Mouse (Mus musculus): ENCODE results near the gene Esrrb. TPM values are rescaled to one million over a fixed set of nuclear protein-coding genes. Genes with fewer than 3 reads are reported as not detected.

Esrrb gene
- total RNA-seq, 1 experiment: 120 TPM

GRCm38 (mm10) chr12:86562705-86563104 lies 201.8 kb downstream of the Esrrb start:
- TF ChIP-seq HCFC1 (IDR thresholded peaks at IDR 0.05; ENCODE audit: borderline replicate concordance, insufficient read depth, low read length) (no peak), ZC3H11A (IDR thresholded peaks at IDR 0.05; ENCODE audit: borderline replicate concordance, low read depth, low read length) (no peak), ZNF384 (IDR thresholded peaks at IDR 0.05; ENCODE audit: low read depth, low read length) (no peak), MAFK (IDR thresholded peaks at IDR 0.05; ENCODE audit: insufficient read depth, low read depth, low read length) (no peak), CHD2 (IDR thresholded peaks at IDR 0.05; ENCODE audit: low read depth, low read length) (no peak)
- in situ Hi-C loops (cut with MboI; ENCODE audit: low sequenced_read_pairs in 2 of 2, unreplicated experiment in 2 of 2): no loop called here
- peaks cover 0 to 2% of the 10 kb centered on the region in 2 experiments; a peak in 1 of 4 replicates for H3K4me1 ChIP-seq (ENCODE audit: control insufficient read depth in 2 of 2, insufficient read depth in 2 of 2, low read length in 2 of 2, poor library complexity in 1 of 2)
- H3K36me3 ChIP-seq (ENCODE audit: control insufficient read depth, insufficient read depth, low read length, poor library complexity, severe bottlenecking): no peaks in the 10 kb centered on the region
- DNase-seq (ENCODE audit: low read depth, low spot score): no peak
- H3K4me3 ChIP-seq (ENCODE audit: insufficient read depth in 1 of 2, low read depth in 1 of 2, low read length in 2 of 2, poor library complexity in 1 of 2, severe bottlenecking in 1 of 2): no peak overlapping the region
- no peaks in the 10 kb centered on the region for H3K9me3 ChIP-seq (ENCODE audit: control insufficient read depth, insufficient read depth, low read depth, low read length)
- no peak overlapping the region for H3K27ac ChIP-seq (ENCODE audit: insufficient read depth, low read depth, low read length, poor library complexity, severe bottlenecking)
- no peak overlapping the region for H3K9ac ChIP-seq (ENCODE audit: insufficient read depth, low read depth, low read length, poor library complexity, severe bottlenecking)

GRCm38 (mm10) chr12:86565996-86566395 lies 205.1 kb downstream of the Esrrb start:
- no peak overlapping the region for H3K9ac ChIP-seq (ENCODE audit: insufficient read depth, low read depth, low read length, poor library complexity, severe bottlenecking)
- in situ Hi-C loops (cut with MboI; ENCODE audit: low sequenced_read_pairs in 2 of 2, unreplicated experiment in 2 of 2): no loop called here
- no peak overlapping the region for H3K27ac ChIP-seq (ENCODE audit: insufficient read depth, low read depth, low read length, poor library complexity, severe bottlenecking)
- no peaks in the 10 kb centered on the region for H3K4me1 ChIP-seq (ENCODE audit: control insufficient read depth in 2 of 2, insufficient read depth in 2 of 2, low read length in 2 of 2, poor library complexity in 1 of 2)
- no peaks in the 10 kb centered on the region for H3K36me3 ChIP-seq (ENCODE audit: control insufficient read depth, insufficient read depth, low read length, poor library complexity, severe bottlenecking)
- no peaks in the 10 kb centered on the region for H3K9me3 ChIP-seq (ENCODE audit: control insufficient read depth, insufficient read depth, low read depth, low read length)
- TF ChIP-seq CHD2 (IDR thresholded peaks at IDR 0.05; ENCODE audit: low read depth, low read length) (no peak), ZC3H11A (IDR thresholded peaks at IDR 0.05; ENCODE audit: borderline replicate concordance, low read depth, low read length) (no peak), MAFK (IDR thresholded peaks at IDR 0.05; ENCODE audit: insufficient read depth, low read depth, low read length) (no peak), ZNF384 (IDR thresholded peaks at IDR 0.05; ENCODE audit: low read depth, low read length) (no peak), HCFC1 (IDR thresholded peaks at IDR 0.05; ENCODE audit: borderline replicate concordance, insufficient read depth, low read length) (no peak)
- DNase-seq (ENCODE audit: low read depth, low spot score): no peak
- no peak overlapping the region for H3K4me3 ChIP-seq (ENCODE audit: insufficient read depth in 1 of 2, low read depth in 1 of 2, low read length in 2 of 2, poor library complexity in 1 of 2, severe bottlenecking in 1 of 2)

Other genes starting within 250 kb of the Esrrb start
- 13.1 and 13.4 TPM in 2 replicates for gene Gpatch2l, start 119.3 kb upstream of the Esrrb start, total RNA-seq (2012; rRNA removed)

All from ES-E14 (cell line).